Mouse (Mus musculus) spleen, postnatal 10 days (tissue): ENCODE results near the gene Pigu.
A peak's percentile ranks its signal among the peaks of the same experiment; 100 is the strongest.

Experiments used
- DNase-seq, 2 experiments: peaks; one replicate each; pipeline ENCODE4 v3.0.0; 2021 to 2022; ENCODE audit warnings: low spot score in 2 of 2

Pigu gene

DNA sequence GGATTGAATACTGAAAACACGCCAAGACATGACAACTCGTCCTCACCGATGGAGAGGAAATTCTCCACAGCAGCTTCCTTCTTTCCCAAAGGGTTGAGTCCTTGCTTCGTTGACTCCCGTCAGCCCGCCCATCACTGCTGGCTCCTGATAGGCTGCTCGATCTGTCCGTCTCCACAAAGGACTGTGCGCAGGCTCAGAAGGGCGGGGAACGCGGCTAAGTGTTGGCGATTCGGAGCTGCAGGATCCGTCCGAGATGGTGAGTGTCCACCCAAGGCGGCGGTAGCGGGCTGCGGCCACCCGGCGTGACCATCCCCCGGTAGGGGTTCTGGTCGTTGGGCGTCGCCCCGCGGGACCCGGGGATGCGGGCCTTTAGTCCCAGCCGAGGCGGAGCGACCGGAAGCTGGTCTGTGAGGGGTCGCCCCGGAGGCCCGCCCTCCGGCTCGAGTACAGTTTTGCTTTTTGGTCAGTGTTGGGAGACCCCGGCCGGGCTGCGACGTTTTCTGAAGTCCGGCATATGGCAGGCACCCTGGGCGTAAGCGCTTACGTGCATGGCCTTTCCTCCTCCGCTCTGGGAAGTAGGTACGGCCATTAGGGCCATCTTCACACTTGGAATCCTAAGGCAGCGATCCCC is 120.8 kb downstream of the Pigu start, which contains the start of gene Dynlrb1:
Gene Dynlrb1, plus strand, starts transcription at position 172 of the 631 bp plus-strand sequence.
- peak; percentile 98 to 99 for DNase-seq

DNA sequence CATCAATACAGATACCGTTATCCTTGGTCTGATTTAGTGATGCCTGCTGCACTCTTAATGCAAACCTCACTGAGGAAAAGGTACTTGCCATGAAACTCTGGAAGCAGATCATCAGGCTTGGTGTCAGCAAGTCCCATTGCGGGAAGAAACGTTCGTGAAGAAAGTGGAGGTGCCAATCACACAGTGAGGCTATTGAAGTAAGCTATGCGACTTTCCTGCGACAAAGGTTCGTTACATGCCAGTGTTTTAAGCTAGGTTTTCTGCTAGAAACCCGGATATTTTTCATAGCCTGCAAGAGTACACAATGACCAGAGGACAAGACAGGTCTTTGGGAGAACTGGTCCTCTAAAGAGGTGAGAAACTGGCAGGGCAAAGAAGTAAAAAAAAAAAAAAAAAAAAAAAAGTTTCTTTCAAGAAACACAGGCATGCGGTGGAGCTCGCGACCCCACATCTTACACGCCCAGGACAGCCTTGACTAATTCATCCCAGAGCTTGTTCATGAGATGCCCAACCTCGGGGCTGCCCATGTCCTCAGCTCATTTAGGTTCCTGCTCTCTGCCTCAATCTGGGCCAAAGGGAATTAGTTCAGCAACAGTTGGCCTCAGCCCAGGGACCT is 121.4 kb downstream of the Pigu start:
- no peak for DNase-seq
